Mouse (Mus musculus): Measurements from ENCODE around the gene Nfatc2.

- no peak for TF ChIP-seq CTCF (IDR thresholded peaks at IDR 0.05; ENCODE audit: control insufficient read depth, insufficient read depth, insufficient read length)
- TF ChIP-seq MAX (IDR thresholded peaks at IDR 0.05), result no peak
- TF ChIP-seq USF1 (IDR thresholded peaks at IDR 0.05; ENCODE audit: low read depth), result no peak
Measured at GRCm38 (mm10) chr2:168541223-168541622, 60.2 kb downstream of the Nfatc2 start.

Measured in C2C12 (cell line).